Mouse (Mus musculus) hematopoietic stem cell, adult 5-6 weeks (primary cell): ENCODE measurements around the gene Glt1d1. TPM values are rescaled to one million over a fixed set of nuclear protein-coding genes. Genes with fewer than 3 reads are reported as not detected.

ENCODE experiments used
- ATAC-seq, 2 experiments: fragments of 125-278 bp in 1 of 2; replicated peaks in 1 of 2; 2 replicates each; pipeline ENCODE4 v1.8.0; 2016 to 2017; ENCODE audit warnings: inconsistent platforms in 2 of 2, mild to moderate bottlenecking in 2 of 2, moderate number of reproducible peaks in 2 of 2, low read depth in 1 of 2, moderate TSS enrichment in 1 of 2; ENCODE audit not compliant: low FRiP score in 2 of 2, poor library complexity in 2 of 2, severe bottlenecking in 2 of 2, insufficient read depth in 1 of 2, low TSS enrichment in 1 of 2
- total RNA-seq: library from RNA; stranded (forward); fragments of 172-1452, 232-1000 nt; gene quantifications from 2 replicates; pipeline ENCODE4 v1.2.3, GENCODE M21; 2017

Glt1d1 gene
- total RNA-seq, 1 experiment from 2014 or later: 0.30 TPM

- no peak for ATAC-seq
These were observed 28.9 kb downstream of the Glt1d1 start for GRCm38 (mm10) chr5:127660979-127661378.

GRCm38 (mm10) chr5:127673913-127674312 lies 41.9 kb downstream of the Glt1d1 start:
- no peak for ATAC-seq

DNA sequence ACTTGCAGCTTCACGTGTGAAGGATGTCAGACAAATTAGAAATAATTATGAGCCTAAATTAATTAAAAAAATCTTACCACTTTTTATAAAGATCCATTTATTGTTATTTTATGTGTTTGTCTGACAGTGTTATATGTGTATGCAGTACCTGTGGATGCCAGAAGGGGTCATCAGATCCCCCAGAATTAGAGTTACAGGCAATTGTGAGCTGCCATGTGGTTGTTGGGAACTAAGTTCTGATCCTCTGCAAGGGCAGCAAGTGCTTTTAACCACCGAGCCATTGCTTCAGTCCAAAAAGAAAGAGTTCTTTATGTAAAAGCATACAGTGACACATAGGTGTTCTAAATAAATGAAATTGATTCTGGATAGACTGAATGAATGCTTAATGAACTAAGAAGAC lies 45.5 kb downstream of the Glt1d1 start:
- no peak for ATAC-seq

DNA sequence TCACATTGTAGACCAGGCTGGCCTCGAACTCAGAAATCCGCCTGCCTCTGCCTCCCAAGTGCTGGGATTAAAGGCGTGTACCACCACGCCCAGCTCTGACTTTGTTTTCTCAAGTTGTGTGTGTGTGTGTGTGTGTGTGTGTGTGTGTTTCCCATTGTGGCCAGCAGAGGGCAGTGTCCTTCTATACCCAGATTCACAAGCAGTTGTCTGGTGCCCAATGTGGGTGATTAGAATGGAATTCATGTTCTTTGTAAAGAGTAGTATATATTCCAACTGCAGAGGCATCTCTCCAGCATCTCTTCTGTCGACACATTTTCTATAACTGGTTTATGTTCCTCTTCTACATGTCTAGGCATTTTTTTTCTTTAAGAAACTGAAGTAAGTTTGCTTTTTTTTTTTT lies 46.4 kb downstream of the Glt1d1 start:
- no peak for ATAC-seq

GRCm38 (mm10) chr5:127688568-127689170 lies 56.6 kb downstream of the Glt1d1 start:
- no peak for ATAC-seq

DNA sequence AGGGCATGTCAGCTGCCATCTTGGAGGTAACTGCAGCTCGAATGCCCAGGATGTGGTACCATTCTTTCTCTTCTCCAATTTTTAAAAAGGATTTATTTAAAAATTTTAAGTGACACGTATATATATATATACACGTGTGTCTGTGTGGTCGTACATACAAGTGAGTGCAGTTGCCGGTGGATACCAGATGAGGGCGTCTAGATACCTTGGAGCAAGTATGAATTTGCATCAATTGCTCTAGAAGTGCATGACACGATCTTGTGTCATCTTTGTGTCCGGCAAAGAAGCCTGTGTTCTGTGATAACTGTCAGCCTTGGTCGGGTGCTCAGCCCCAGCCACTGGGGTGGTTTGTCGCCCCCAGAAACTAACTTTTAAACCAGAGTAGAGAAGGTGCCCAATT lies 59.0 kb downstream of the Glt1d1 start:
- ATAC-seq: no peak

- ATAC-seq: no peak
These were observed 59.5 kb downstream of the Glt1d1 start for GRCm38 (mm10) chr5:127691581-127691980.

- no peak for ATAC-seq
These were observed 63.8 kb downstream of the Glt1d1 start for GRCm38 (mm10) chr5:127695898-127696297.

DNA sequence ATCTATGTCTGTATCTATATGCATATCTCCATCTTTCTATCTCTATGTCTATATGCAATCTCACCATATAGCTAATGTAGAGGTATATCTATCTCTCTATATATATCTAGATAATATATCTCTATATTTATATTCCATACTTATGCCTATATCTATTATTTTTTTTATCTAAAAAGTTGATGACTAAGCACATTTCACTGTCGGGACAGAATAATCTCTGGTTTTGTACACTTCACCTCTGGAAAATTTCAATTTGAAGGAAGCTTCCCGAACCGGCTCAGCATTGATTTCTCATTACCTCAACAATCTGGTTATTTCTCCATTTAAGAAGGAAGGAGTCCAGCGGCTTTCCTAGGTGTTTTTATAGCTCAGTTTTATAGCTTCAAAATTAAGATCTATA lies 64.5 kb downstream of the Glt1d1 start:
- ATAC-seq: no peak

DNA sequence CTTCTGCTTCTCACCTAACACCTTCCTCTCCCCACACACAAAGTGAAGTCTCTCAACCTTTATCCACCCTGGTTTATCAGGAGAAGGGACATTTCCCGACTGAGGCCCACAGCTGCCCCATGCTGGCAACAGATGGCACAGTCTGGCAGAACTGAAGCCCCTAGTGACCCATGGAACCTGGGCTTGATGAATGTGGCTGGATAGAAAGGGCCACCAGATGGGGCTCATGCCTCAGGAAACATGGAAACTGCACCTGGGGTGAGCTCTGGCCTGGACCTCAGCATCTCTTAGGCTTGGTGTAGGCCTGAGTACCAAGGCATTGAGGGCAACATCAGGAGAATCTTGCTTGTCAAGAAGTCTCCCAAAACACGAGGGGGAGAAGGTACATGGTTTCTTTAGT lies 66.5 kb downstream of the Glt1d1 start:
- no peak for ATAC-seq

DNA sequence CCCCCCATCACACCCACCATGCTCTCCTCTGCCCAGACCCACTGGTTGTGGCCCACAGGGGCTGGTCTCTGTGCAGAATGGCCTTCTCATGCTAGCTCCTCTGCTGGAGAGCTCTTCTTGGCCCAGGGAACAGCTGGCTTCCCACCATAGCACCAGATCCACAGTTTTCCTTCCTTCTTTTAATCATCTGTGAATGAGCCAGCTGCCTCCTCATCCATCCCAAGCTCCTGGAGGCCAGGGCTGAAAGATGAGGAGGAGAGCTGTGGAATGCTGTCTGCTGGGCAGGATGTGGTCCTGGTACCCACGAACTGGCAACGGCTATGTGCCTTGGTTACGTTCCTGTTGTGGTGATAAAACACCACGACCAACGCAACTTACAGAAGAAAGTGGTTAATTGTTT lies 67.6 kb downstream of the Glt1d1 start:
- ATAC-seq: no peak

- ATAC-seq: no peak; a peak in 1 of 4 replicates
These were observed 68.1 kb downstream of the Glt1d1 start for GRCm38 (mm10) chr5:127700156-127700555.

GRCm38 (mm10) chr5:127703609-127704180 lies 71.6 kb downstream of the Glt1d1 start:
- no peak for ATAC-seq

GRCm38 (mm10) chr5:127705225-127705624 lies 73.2 kb downstream of the Glt1d1 start:
- ATAC-seq: no peak

- ATAC-seq: no peak
These were observed 73.9 kb downstream of the Glt1d1 start for GRCm38 (mm10) chr5:127705976-127706375.

GRCm38 (mm10) chr5:127708143-127708542 lies 76.1 kb downstream of the Glt1d1 start:
- no peak for ATAC-seq

- ATAC-seq: no peak
These were observed 83.0 kb downstream of the Glt1d1 start for GRCm38 (mm10) chr5:127714783-127715704.

GRCm38 (mm10) chr5:127720591-127721379 lies 88.7 kb downstream of the Glt1d1 start:
- ATAC-seq: peak; percentile 87 to 93
